Mouse (Mus musculus) cerebral cortex, adult 2 months (tissue): ENCODE measurements around the gene Dclk3.

ENCODE experiments used
- WGBS: fragments of 180-500 bp; shearing (Covaris S2); methylation state at CpG from one replicate; pipeline ENCODE4 v1.1.7; 2018; 5-methylcytosine and 5-hydroxymethylcytosine counted together

Dclk3 gene

DNA sequence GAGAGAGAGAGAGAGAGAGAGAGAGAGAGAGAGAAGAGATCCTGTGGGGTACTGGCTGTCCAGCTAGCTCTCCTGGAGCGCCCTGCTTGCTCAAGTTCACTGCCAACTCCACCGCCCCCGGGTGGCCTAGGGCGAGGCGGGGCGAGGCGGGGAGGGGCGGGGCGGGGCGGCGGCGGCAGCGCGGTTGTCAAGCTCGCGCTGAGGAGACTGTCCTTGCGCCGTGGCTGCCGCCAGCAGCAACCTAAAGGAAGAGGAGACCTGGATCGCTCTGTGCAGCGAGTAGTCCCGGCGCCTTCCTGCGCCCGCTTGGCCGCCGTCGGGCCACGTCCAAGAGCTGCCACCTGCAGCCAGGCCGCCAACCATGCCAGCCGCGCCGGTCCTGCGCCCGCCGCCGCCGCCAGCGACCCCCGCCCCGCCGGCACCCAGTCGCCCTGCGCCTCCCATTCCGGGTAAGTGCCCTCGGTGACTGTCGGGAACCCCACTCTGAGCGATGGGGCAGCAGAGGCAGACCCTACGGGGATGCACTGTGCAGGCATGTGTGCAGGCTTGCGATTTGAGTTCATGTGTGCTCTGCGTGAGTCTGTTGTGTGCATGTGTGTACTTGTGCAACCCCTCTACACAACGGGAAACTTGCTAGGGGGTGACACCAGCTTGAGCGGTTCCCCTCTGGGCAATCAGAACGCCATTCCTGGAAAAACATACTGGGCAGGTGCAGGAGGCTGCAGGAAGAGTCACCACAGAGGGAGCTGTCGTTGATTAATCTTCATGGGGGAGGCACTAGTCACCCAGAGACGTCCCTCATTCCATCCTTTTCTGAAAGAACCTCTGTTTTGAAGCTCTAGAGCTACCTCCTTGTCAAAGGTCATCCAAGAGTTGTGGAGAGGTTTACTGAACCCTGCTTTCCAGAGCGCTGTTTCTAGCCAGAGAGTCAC, at the start of gene Dclk3:
Gene Dclk3 (plus strand): TSS at position 178 of the 932 bp plus-strand sequence.
- WGBS = 3% methylated on average over 57 of the region's 57 CpGs

DNA sequence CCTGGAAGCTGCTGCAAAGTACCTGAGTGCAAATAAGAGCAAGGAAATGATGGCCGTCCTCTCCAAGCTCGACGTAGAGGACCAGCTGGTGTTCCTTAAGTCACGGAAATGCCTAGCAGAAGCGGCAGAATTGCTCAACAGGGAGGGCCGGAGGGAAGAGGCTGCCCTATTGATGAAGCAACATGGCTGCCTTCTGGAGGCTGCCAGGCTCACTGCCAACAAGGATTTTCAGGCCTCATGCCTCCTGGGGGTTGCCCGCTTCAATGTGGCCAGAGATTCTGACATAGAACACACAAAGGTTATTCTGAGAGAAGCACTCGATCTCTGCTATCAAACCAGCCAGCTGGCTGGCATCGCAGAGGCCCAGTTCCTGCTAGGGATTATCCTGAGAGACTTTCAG, 48.9 kb upstream of the Dclk3 start:
- WGBS = 65% methylated on average over 9 of the region's 9 CpGs

DNA sequence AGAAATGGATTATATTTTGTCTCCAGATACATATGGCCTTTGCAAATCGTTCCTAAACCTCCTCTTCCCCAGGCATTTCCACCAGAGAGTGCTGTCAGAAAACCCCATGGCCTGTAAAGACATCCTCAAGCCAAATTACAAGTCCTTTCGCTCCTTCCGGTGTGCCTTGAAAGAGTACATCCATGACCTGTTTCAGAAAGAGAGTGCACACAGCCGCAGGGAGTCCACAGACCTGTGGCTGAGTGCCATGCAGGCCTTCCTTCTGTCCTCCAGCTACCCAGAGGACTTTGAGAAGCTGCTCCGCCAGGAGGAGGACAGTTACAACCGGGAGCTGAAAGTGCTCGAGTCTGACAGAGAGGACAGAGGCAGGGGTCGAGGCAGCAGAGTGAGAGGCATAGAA, 47.8 kb upstream of the Dclk3 start:
- 84% methylated on average over 8 of the region's 8 CpGs for whole genome bisulfite sequencing

DNA sequence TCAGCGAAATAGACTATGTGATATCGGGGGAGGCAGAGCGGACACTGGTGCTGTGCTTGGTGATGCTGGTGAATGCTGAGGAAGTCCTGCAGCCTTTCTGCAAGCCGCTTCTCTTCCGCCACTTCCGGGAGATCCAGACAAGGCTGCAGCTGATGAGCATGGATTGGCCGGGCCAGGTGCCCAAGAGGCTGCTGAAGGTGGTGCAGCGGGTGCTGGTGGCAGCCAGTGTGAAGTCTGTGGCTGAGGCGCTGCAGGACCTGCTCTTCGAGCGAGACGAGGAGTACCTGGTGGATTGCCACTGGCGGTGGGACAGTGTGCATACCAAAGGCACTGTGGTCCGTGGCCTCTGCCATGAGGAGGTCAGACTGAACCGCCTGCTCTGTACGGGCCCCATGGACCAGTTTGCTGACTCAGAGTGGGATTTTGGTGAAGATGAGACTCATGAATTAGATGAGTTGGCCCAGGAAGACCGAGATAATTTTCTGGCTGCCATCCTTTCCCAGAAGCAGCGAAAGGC, 46.9 kb upstream of the Dclk3 start:
- WGBS = 90% methylated on average over 18 of the region's 18 CpGs

DNA sequence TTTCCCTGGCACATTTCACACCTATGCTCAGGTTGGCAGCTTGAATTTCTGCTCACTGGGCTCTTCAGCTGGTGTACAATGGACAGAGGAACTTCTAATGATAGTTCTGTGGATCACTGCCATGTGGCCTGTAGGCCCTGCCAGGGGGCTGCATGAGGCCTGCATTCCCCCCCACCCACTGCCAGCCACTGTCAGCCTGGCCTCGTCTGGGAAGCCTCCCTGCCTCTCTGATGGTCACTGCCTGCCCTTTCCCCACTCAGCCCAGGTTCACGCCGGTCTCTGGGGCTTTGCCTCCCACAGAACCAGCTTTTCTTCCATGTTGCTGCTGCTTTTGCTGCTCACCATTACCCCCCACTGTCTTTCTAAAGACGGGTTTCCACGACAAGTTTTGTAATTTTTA, 43.6 kb upstream of the Dclk3 start:
- 80% methylated on average over 5 of the region's 5 CpGs for WGBS

DNA sequence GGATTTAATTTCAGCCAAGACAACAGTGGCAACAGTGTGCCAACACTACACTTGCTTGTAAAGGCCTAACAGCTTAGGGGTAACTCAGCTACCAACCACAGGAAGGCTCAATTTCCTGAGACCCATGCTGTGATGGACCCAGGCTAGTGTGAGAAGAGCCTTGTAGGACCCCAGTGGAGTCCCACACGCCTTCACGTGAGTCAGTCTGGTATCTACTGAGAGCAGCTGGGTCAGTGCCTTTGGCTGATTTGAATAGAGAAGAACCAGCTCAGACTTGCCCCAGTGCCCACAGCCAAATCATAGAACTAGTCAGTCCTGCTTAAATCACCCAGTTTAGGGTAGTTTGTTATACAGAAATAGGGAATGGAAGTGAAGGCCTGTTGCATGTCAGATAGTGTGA, 40.8 kb upstream of the Dclk3 start:
- WGBS = 78% methylated on average over 2 of the region's 2 CpGs

DNA sequence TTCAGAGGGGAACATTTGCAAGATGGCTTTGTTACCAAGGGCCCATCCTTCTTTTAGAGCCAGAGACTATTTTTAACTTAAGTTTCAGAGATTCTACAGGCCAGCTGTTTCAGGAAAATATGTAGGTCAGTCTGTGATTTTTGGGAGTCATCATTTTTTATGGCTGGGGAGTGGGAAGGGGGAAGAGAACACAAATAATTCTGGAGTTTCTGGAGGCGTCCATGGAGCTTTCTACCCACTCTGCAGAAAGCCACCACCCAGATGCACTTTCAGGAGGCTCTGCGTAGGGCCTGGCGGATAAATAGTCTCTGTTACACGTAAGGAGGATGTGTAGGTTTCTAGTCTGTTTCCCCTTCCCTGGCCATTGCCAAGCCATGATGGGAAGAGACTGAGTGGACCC, 38.8 kb upstream of the Dclk3 start:
- 54% methylated on average over 4 of the region's 4 CpGs for WGBS

DNA sequence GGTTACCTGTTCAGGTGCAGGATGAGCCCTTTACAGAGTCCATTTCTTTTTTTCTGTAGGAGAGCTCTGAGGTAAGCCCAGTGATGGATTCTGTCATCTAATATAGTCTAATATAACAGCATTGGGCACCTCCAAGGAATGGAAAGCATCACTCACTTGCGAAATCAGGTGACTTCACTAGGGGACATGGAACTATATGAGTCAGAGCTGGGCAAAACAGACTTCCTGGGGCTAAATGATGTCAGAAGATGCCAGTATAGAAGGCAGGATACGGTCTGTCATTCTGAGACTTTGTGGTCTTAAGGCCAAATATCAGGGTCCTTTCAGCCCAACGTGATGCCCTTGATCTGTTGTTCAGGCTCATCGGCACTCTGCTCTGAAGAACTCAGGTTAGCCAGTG, 35.7 kb upstream of the Dclk3 start:
- WGBS = 91% methylated on average over 4 of the region's 4 CpGs

DNA sequence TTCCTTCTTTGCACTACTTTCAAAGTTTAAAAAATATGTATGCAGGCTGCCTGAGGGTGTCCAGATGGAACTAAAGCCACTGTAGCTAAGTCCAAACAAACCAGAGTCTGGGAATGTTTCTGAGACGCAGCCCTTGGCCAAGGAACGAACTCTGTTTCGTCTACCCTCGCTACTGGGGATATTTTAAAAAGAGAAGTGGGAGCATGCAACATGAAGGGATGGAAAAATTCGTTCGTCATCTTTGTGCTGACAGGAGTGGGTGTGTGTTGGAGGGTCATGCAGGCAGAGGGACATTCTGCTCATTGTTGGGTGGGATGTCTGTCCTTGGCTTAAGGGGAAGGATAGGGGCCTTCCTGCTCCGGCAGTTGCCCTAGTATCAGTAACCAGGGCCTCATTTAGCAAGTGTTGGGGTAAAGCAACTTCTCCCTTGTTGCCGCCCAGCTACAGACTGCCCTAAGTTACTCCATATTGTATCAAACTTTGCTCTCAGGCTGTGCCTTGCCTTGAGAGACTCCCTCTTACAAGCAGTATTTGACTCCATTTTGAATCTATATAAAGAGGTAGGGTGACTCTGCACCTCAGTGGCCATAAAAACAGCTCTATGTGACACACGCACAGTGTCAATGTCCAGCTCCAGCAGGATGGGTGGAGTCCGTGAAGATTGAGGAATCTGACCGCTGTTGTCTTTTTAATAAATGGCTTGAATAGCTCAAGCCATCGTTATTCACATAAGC, 34.4 kb upstream of the Dclk3 start:
- 71% methylated on average over 12 of the region's 12 CpGs for WGBS

DNA sequence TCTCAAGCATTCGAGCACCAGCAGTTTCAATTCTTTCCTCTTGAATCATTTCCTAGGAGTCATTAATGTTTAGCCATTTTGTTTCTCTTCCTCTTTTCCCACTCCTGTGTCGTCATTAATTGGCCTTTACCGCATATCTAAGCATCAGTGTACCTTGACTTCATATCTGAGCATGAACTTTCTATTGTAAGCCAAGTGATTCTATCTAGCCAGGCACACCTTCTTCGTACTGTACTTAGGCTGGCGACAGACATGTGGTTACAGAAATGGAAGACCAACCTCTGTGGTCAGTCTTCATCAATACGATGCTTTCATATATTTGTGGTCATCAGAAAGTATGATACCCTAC, 33.8 kb upstream of the Dclk3 start:
- WGBS = 78% methylated on average over 6 of the region's 6 CpGs

DNA sequence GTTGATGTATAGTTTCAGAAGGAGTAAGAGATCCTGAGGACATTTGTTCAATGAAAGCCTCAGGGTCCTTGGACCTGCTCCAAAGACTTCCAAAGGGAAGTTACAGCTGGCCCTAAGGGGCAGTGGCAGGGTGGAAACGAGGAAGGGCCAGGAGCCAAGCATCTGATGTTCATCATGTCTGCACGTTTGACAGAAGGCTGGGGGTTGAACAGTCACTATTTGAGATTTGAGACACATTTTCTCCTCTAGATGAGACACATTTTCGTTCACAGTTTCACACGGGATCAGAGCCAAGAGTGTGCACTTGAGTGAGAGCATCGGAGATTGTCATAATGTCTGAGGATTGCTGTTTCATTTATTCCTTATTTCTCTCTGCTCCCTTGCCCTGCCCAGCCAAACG, 30.9 kb upstream of the Dclk3 start:
- WGBS = 33% methylated on average over 6 of the region's 6 CpGs

DNA sequence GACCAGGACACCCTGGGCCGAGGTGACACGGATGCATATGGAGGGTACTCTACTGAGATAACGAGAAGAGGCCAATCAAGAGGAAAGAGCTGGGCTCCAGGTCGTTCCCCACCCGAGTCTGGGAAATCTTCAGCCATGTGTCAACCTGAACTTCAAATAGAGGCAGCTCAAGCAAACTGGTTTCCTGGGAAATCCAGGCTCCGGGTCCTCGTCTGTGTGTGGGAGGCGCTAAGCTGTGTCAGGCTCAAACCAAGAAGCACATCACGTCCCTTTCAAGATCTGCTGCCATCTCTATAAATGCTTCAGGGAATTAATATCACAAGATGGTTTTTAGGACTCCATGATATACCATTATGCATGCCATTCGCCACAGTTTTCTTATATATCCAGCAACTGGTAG, 30.5 kb upstream of the Dclk3 start:
- 43% methylated on average over 10 of the region's 10 CpGs for WGBS

DNA sequence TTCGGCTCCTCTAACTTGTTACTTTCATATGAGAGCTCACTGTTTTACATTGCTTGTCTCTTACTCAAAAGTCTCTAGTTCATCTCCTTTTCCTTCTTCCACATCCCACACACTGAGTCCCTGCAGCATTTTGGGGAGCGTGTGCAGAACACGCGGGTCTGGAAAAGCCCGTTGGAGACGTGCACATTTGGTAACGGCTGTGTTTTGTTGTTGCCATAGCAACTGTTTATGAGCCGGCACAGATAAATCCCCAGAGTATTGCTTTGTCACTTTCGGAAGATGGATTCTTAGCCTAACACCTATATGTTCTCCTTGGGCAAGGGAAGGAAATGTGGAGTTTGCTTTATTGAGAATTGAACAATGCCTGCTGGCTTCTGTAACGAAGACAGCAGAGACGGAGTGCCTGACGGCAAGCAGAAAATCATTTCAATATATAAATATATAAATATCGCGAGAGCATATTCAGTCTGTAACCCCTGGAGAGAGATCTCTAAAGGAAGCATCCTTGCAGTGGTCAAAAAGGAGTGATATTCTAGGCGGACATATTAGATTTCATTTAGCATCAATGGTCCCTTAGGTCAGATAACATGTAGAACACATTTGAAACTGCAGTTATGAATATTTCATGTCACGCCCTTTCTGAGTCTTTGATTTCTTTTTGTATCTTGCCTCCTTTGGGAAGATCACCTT, 26.3 kb upstream of the Dclk3 start:
- 43% methylated on average over 16 of the region's 16 CpGs for WGBS

DNA sequence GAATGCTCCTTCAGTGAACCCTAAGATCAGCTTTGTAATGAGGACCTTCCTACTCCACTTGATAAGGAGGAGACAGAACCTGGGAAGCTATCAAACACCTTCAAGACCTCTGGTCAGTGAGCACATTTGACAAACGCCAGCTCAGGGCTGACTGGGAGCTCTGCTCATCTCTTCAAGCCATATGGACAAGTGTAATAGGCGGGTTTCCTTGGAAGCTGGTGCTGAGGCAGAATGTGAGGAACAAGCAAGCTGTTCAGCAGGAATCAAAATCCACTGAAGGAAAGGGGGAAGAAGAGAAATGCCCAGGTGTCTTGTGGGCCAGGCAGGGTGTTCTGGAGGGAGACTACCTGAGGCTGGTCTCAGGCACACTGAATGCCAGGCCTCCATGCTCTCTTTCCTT, 17.0 kb upstream of the Dclk3 start:
- WGBS = 55% methylated on average over 2 of the region's 2 CpGs

DNA sequence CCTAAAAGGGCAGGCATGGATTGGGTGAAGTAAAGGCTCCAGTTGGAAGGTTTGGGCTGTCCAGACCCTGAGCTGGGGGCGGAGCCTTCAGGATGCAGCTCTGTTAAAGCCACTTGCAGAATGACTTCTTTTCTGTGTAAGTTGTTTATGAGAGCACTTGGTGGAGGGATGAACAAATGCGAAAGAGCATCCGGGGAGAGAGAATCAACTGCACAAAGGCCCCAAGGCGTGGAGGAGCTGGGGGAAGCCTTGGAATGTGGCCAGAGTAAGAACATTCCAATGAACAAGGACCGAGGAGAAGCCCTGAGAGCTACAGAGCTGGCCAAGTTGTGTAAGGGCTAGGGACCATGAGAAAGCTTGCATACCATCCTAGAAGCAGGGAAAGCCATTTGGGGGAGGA, 16.3 kb upstream of the Dclk3 start:
- 56% methylated on average over 5 of the region's 5 CpGs for WGBS

DNA sequence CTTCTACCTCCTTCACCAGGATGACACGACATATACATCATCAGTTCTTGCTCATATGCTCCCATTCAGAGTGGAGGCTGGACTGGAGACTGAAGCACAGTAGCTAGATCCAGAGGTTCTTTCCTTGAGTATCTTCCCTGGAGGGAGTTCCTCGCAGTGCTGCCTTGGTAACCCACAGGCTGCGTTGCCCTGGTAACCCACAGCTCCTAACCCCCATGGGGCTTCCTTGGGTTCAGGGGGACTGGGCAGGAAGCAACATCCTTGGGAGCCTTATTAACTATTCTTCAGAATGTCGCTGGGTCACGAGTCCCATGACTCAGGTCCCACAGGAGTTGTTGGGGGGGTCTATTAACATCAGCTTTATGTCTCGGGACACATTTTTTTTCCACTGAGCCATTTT, 13.8 kb upstream of the Dclk3 start:
- WGBS = 70% methylated on average over 6 of the region's 6 CpGs

DNA sequence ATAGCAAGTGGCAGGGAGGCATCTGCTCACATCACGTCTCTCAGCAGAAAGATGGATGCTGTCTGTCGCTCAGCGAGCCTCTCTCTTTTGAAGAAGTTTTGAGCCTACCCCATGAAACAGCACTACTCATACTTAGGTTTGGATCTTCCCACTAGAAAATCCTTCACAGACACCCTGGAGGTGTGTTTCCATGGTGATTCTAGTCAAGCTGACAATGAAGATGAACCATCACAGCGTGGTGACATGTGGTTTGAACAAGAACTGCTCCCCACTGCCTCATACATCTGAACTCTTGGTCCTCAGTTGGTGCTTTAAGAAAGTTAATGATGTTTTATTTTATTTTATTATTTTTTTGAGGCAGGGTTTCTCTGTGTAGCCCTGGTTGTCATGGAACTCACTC, 12.9 kb upstream of the Dclk3 start:
- WGBS = 58% methylated on average over 4 of the region's 4 CpGs

DNA sequence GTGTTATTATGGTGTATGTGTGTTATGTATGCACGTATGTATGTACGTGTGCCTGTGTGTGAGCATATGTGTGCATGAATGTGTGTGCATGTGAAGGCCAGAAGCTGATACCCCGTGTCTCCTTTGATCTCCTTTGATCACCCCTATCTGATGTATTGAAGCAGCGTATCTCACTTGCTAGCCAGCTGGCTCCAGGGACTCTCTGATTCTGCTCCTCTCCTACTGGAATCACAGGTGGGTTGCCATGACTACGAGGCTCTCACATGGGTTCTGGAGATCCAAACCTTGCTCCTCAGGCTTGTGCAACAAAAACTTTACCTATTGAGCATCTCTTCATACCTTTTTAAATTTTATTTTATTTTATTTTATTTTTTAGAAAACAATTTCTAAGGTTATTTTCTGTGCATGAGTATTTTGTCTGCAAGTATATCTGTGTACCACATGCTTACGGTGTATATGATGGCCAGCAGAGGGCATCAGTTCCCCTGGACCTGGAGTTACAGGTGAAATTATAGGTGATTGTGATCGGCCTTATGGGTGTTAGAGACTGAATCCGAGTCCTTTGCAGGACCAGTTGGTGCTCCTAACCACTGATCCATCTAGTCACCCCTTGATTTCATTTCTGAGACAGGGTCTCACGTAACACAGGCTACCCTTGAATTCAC, 10.9 kb upstream of the Dclk3 start:
- WGBS = 78% methylated on average over 9 of the region's 9 CpGs

DNA sequence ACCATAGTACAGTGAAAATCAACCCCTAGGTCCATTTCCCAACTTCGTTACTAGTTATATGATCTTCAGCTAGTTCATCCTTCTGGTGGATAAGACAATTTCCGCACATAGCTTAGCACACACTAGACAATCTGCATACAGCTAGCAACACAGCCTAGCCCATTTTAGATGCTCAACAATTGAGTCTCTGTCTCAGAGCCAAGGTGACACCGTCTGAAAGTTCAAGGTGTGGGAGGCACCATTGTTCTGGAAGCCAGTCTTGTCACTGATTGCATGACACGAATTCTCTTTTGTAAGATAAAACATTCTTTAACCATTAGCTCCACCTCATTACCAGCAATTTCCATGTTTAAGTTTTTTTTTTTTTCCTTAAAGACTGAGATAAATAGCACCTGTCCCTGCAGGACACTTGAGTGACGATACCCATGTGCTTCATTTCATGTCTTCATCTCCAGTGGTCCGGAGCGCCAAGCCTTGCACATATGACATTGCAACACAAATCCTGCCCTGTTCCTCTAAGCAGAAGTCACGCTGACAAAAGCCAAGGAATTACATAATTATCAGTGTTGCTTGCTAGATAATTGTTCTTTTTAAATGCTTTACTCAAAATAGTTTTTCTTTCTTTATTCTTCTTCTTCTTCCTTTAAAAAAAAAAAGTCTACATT, 10.1 kb upstream of the Dclk3 start:
- WGBS = 66% methylated on average over 8 of the region's 8 CpGs

DNA sequence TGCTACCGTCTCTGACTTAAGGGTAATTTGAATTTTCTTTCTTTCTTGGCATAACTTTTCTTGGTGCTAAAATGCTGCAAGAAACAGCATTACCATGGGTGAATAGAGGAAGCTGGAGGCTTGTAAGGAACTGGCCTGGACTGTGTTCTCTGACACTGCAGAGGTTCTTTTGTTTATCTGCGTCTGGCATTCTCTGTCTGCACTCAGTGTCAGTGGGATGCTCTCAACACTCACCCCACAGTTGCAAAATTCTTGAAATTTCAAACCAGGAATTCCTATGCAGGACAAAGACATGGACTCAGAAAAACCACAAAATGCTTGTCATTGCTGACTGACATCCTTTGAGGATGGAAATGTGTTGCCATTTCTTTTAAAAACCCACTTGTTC, 9.5 kb upstream of the Dclk3 start:
- 32% methylated on average over 2 of the region's 2 CpGs for WGBS

DNA sequence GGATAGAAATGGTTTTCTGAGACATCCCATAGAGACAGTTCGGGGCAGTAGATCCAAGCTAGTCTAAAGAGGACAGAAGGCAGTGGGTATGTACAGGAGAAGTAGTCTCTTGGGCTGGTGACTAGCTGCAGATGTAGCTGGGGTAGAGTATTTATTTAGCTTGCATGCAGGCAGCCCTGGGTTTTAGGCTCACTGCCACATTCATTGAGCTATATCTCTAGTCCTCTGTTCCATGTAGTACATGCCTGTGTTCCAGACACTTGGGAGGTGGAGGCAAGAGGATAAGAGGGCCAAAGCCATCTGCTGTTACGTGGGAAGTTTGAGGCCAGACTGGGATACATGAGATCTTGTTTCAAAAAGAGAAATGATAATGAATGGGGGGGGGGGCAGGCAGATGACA, 3.5 kb upstream of the Dclk3 start:
- 65% methylated on average over 2 of the region's 2 CpGs for WGBS
